Mouse (Mus musculus) olfactory bulb, adult 2 months (tissue): Measurements from ENCODE around the gene Exosc6.
"Not testable (repeated sequence)": the region's sequence is repeated elsewhere in the genome, so short reads cannot be mapped to it uniquely, and the experiment has no call there.

Source experiments
- CTCF ChIP-seq: fragments of 200-500 bp; IDR thresholded peaks from 2 replicates; pipeline ENCODE4 v1.5.1; 2012; ENCODE audit warnings: low read depth, mild to moderate bottlenecking, low read length, moderate library complexity; ENCODE audit not compliant: insufficient read depth
- POLR2A ChIP-seq: fragments of 200-500 bp; IDR thresholded peaks from 2 replicates; pipeline ENCODE4 v1.6.1; 2012; ENCODE audit warnings: mild to moderate bottlenecking, low read depth, low read length, moderate library complexity; ENCODE audit not compliant: insufficient read depth

DNA sequence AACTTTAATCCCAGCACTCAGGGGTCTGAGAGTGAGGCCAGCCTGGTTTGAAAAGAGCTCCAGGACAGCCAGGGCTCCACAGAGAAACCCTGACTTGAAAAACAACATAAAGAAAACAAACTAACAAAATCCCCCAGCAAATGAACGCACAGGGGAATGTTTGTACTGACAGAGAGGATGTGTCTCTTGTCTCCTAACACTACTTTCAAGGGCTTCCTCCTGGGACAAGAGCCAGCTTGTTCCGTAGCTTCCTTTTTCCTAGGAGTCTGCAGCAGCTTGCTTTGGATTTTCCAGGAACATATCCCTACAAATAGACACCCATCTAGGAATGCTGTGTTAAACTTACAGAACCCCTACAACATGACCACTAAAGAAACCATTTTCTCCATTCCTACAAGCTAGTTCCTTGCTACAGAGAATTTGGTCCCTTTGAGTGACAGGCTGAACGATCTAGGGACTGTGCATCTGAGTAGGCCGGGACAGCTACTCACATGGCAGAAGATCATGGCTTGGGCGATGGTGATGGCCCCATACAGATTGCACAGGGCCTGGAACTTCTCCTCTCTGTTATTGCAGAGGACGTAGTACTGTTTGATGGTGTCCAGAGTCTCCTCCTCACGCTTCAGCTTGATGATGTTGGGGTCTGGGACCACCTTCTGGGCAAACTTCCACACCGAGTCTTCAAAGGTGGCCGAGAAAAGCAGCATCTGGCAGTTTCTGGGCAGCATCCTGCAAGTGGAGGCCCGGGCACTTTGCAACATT is 45.7 kb upstream of the Exosc6 start:
- TF ChIP-seq CTCF, POLR2A: not testable (repeated sequence)
